Mouse (Mus musculus): ENCODE measurements around the gene Ovol1. TPM values are rescaled to one million over a fixed set of nuclear protein-coding genes. Genes with fewer than 3 reads are reported as not detected.

Gene Ovol1
- polyA plus RNA-seq, 1 experiment from 2014 or later: 0.06 TPM

GRCm38 (mm10) chr19:5512091-5513004 lies 48.1 kb downstream of the Ovol1 start:
- no peaks in the 10 kb centered on the region for H3K27me3 ChIP-seq (ENCODE audit: insufficient read depth, low read length)
- TF ChIP-seq CTCF (IDR thresholded peaks at IDR 0.05; ENCODE audit: low read depth): no peak
- TF ChIP-seq EP300 (IDR thresholded peaks at IDR 0.05; ENCODE audit: low read depth): no peak
- no peaks in the 10 kb centered on the region for H3K36me3 ChIP-seq (replicated peaks; ENCODE audit: insufficient read depth, low read length)
- peaks cover 29% of the 10 kb centered on the region for H3K4me1 ChIP-seq (ENCODE audit: insufficient read depth)
- H3K27ac ChIP-seq (ENCODE audit: low read depth): peak overlapping the region; percentile 78
- ATAC-seq: no peak
- H3K4me2 ChIP-seq (ENCODE audit: low read depth, low read length): peak overlapping the region; percentile 92
- peak; percentile 47 for DNase-seq
- WGBS (ENCODE audit: insufficient replicate concordance): 30% methylated on average over 12 of the region's 12 CpGs
- H3K4me3 ChIP-seq (ENCODE audit: low read depth, low read length): peak overlapping the region; percentile 24
- H3K9me3 ChIP-seq (ENCODE audit: low read length): no peaks in the 10 kb centered on the region
- peak overlapping the region; percentile 38; the same call in 1 of the 2 replicates for H3K9ac ChIP-seq (replicated peaks)

GRCm38 (mm10) chr19:5511074-5511632 lies 49.3 kb downstream of the Ovol1 start:
- Histone ChIP-seq H3K27ac (ENCODE audit: low read depth) (peak overlapping the region; percentile 70), H3K4me3 (ENCODE audit: low read depth, low read length) (peak overlapping the region; percentile 54), H3K36me3 (replicated peaks; ENCODE audit: insufficient read depth, low read length) (no peaks in the 10 kb centered on the region), H3K9ac (replicated peaks) (peak overlapping the region; percentile 64), H3K4me1 (ENCODE audit: insufficient read depth) (peaks cover 29% of the 10 kb centered on the region), H3K4me2 (ENCODE audit: low read depth, low read length) (peak overlapping the region; percentile 92), H3K9me3 (ENCODE audit: low read length) (no peaks in the 10 kb centered on the region), H3K27me3 (ENCODE audit: insufficient read depth, low read length) (no peaks in the 10 kb centered on the region)
- WGBS (ENCODE audit: insufficient replicate concordance): 23% methylated on average over 15 of the region's 15 CpGs
- TF ChIP-seq EP300 (IDR thresholded peaks at IDR 0.05; ENCODE audit: low read depth) (no peak), CTCF (IDR thresholded peaks at IDR 0.05; ENCODE audit: low read depth) (no peak)
- DNase-seq: no peak
- no peak for ATAC-seq

GRCm38 (mm10) chr19:5510031-5511026 lies 50.1 kb downstream of the Ovol1 start, which contains the start of gene Snx32:
Gene Snx32, minus strand, starts transcription at chr19:5510538.
- no peaks in the 10 kb centered on the region for H3K36me3 ChIP-seq (replicated peaks; ENCODE audit: insufficient read depth, low read length)
- no peaks in the 10 kb centered on the region for H3K9me3 ChIP-seq (ENCODE audit: low read length)
- H3K4me1 ChIP-seq (ENCODE audit: insufficient read depth): peaks cover 29% of the 10 kb centered on the region
- WGBS (ENCODE audit: insufficient replicate concordance): 3% methylated on average over 47 of the region's 47 CpGs
- H3K4me2 ChIP-seq (ENCODE audit: low read depth, low read length): peak within 1 kb of the TSS; percentile 92
- peak within 1 kb of the TSS; percentile 64 for H3K9ac ChIP-seq (replicated peaks)
- peak within 1 kb of the TSS; percentile 54 for H3K4me3 ChIP-seq (ENCODE audit: low read depth, low read length)
- H3K27me3 ChIP-seq (ENCODE audit: insufficient read depth, low read length): no peaks in the 10 kb centered on the region
- H3K27ac ChIP-seq (ENCODE audit: low read depth): peak within 1 kb of the TSS; percentile 70
- peak; percentile 96 for DNase-seq
- peak; percentile 58 for TF ChIP-seq CTCF (IDR thresholded peaks at IDR 0.05; ENCODE audit: low read depth)
- TF ChIP-seq EP300 (IDR thresholded peaks at IDR 0.05; ENCODE audit: low read depth): peak; percentile 85
- ATAC-seq: peak; percentile 100

- WGBS (ENCODE audit: insufficient replicate concordance): 83% methylated on average over 17 of the region's 17 CpGs
- ATAC-seq (no peak), DNase-seq (no peak)
- no peak within 1 kb of the TSS for H3K4me3 ChIP-seq (ENCODE audit: low read depth, low read length)
- H3K4me2 ChIP-seq (ENCODE audit: low read depth, low read length): no peak within 1 kb of the TSS
- H3K9me3 ChIP-seq (ENCODE audit: low read length): no peaks in the 10 kb centered on the region
- H3K4me1 ChIP-seq (ENCODE audit: insufficient read depth): no peaks in the 10 kb centered on the region
- H3K9ac ChIP-seq (replicated peaks): no peak within 1 kb of the TSS
- no peaks in the 10 kb centered on the region for H3K27me3 ChIP-seq (ENCODE audit: insufficient read depth, low read length)
- H3K36me3 ChIP-seq (replicated peaks; ENCODE audit: insufficient read depth, low read length): no peaks in the 10 kb centered on the region
- no peak within 1 kb of the TSS for H3K27ac ChIP-seq (ENCODE audit: low read depth)
- no peak for TF ChIP-seq CTCF (IDR thresholded peaks at IDR 0.05; ENCODE audit: low read depth)
- TF ChIP-seq EP300 (IDR thresholded peaks at IDR 0.05; ENCODE audit: low read depth): no peak
Observed at GRCm38 (mm10) chr19:5503687-5504086, 56.8 kb downstream of the Ovol1 start, which contains the start of gene 1700020D05Rik. Gene 1700020D05Rik, minus strand, starts transcription at chr19:5503787.

GRCm38 (mm10) chr19:5500330-5500875 lies 60.0 kb downstream of the Ovol1 start:
- no peak overlapping the region for H3K27ac ChIP-seq (ENCODE audit: low read depth)
- ATAC-seq (no peak), DNase-seq (no peak)
- TF ChIP-seq CTCF (IDR thresholded peaks at IDR 0.05; ENCODE audit: low read depth) (no peak), EP300 (IDR thresholded peaks at IDR 0.05; ENCODE audit: low read depth) (no peak)
- H3K4me2 ChIP-seq (ENCODE audit: low read depth, low read length): no peak overlapping the region
- WGBS (ENCODE audit: insufficient replicate concordance): 81% methylated on average over 2 of the region's 2 CpGs
- peaks cover 22% of the 10 kb centered on the region for H3K36me3 ChIP-seq (replicated peaks; ENCODE audit: insufficient read depth, low read length)
- no peaks in the 10 kb centered on the region for H3K4me1 ChIP-seq (ENCODE audit: insufficient read depth)
- no peaks in the 10 kb centered on the region for H3K9me3 ChIP-seq (ENCODE audit: low read length)
- H3K4me3 ChIP-seq (ENCODE audit: low read depth, low read length): no peak overlapping the region
- no peaks in the 10 kb centered on the region for H3K27me3 ChIP-seq (ENCODE audit: insufficient read depth, low read length)
- no peak overlapping the region for H3K9ac ChIP-seq (replicated peaks)

Other genes starting within 250 kb of the Ovol1 start
- gene Catsper1, start 224.9 kb downstream of the Ovol1 start, polyA plus RNA-seq (2015; fragmentation: Nextera tagmentation; extraction: Ambion mirVana): not detected in 2 replicates
- not detected in 2 replicates for gene Cst6, start 211.1 kb downstream of the Ovol1 start, polyA plus RNA-seq (2015; fragmentation: Nextera tagmentation; extraction: Ambion mirVana)
- 19.3 and 25.0 TPM in 2 replicates for gene Eif1ad, start 193.9 kb downstream of the Ovol1 start, polyA plus RNA-seq (2015; fragmentation: Nextera tagmentation; extraction: Ambion mirVana)
- 158 and 164 TPM in 2 replicates for gene Banf1, start 193.5 kb downstream of the Ovol1 start, polyA plus RNA-seq (2015; fragmentation: Nextera tagmentation; extraction: Ambion mirVana)
- gene Sart1, start 171.9 kb downstream of the Ovol1 start, polyA plus RNA-seq (2015; fragmentation: Nextera tagmentation; extraction: Ambion mirVana): 20.8 and 24.0 TPM in 2 replicates
- 0.14 TPM in 1 of 2 replicates, not detected in the other for gene Tsga10ip, start 158.1 kb downstream of the Ovol1 start, polyA plus RNA-seq (2015; fragmentation: Nextera tagmentation; extraction: Ambion mirVana)
- 71.5 and 74.2 TPM in 2 replicates for gene Drap1, start 135.7 kb downstream of the Ovol1 start, polyA plus RNA-seq (2015; fragmentation: Nextera tagmentation; extraction: Ambion mirVana)
- gene AI837181, start 135.5 kb downstream of the Ovol1 start, polyA plus RNA-seq (2015; fragmentation: Nextera tagmentation; extraction: Ambion mirVana): 15.8 and 16.1 TPM in 2 replicates
- gene Fosl1, start 113.1 kb downstream of the Ovol1 start, polyA plus RNA-seq (2015; fragmentation: Nextera tagmentation; extraction: Ambion mirVana): not detected in 2 replicates
- gene Ccdc85b, start 102.8 kb downstream of the Ovol1 start, polyA plus RNA-seq (2015; fragmentation: Nextera tagmentation; extraction: Ambion mirVana): 1.6 and 2.1 TPM in 2 replicates
- 35.6 and 35.7 TPM in 2 replicates for gene Fibp, start 100.0 kb downstream of the Ovol1 start, polyA plus RNA-seq (2015; fragmentation: Nextera tagmentation; extraction: Ambion mirVana)
- gene Ctsw, start 92.1 kb downstream of the Ovol1 start, polyA plus RNA-seq (2015; fragmentation: Nextera tagmentation; extraction: Ambion mirVana): 1.4 and 1.9 TPM in 2 replicates
- gene Efemp2, start 86.7 kb downstream of the Ovol1 start, polyA plus RNA-seq (2015; fragmentation: Nextera tagmentation; extraction: Ambion mirVana): 8.1 and 9.2 TPM in 2 replicates
- gene Mus81, start 72.2 kb downstream of the Ovol1 start, polyA plus RNA-seq (2015; fragmentation: Nextera tagmentation; extraction: Ambion mirVana): 8.6 and 11.9 TPM in 2 replicates
- 841 and 843 TPM in 2 replicates for gene Cfl1, start 70.2 kb downstream of the Ovol1 start, polyA plus RNA-seq (2015; fragmentation: Nextera tagmentation; extraction: Ambion mirVana)
- gene 1700020D05Rik, start 56.9 kb downstream of the Ovol1 start, polyA plus RNA-seq (2015; fragmentation: Nextera tagmentation; extraction: Ambion mirVana): not detected in 2 replicates
- 2.6 and 3.0 TPM in 2 replicates for gene Snx32, start 50.1 kb downstream of the Ovol1 start, polyA plus RNA-seq (2015; fragmentation: Nextera tagmentation; extraction: Ambion mirVana)
- 3.1 and 3.4 TPM in 2 replicates for gene Ap5b1, start 7.4 kb upstream of the Ovol1 start, polyA plus RNA-seq (2015; fragmentation: Nextera tagmentation; extraction: Ambion mirVana)
- 78.4 and 79.1 TPM in 2 replicates for gene Rnaseh2c, start 41.2 kb upstream of the Ovol1 start, polyA plus RNA-seq (2015; fragmentation: Nextera tagmentation; extraction: Ambion mirVana)
- 15.1 and 15.8 TPM in 2 replicates for gene Kat5, start 49.6 kb upstream of the Ovol1 start, polyA plus RNA-seq (2015; fragmentation: Nextera tagmentation; extraction: Ambion mirVana)
- gene Rela, start 76.8 kb upstream of the Ovol1 start, polyA plus RNA-seq (2015; fragmentation: Nextera tagmentation; extraction: Ambion mirVana): 21.3 and 22.6 TPM in 2 replicates
- gene Sipa1, start 103.1 kb upstream of the Ovol1 start, polyA plus RNA-seq (2015; fragmentation: Nextera tagmentation; extraction: Ambion mirVana): 14.1 and 15.3 TPM in 2 replicates
- 10.4 and 12.5 TPM in 2 replicates for gene Map3k11, start 128.1 kb upstream of the Ovol1 start, polyA plus RNA-seq (2015; fragmentation: Nextera tagmentation; extraction: Ambion mirVana)
- 5.2 and 5.6 TPM in 2 replicates for gene Pcnx3, start 128.3 kb upstream of the Ovol1 start, polyA plus RNA-seq (2015; fragmentation: Nextera tagmentation; extraction: Ambion mirVana)
- gene Kcnk7, start 143.7 kb upstream of the Ovol1 start, polyA plus RNA-seq (2015; fragmentation: Nextera tagmentation; extraction: Ambion mirVana): 0.17 and 0.18 TPM in 2 replicates
- 38.5 and 42.5 TPM in 2 replicates for gene Ehbp1l1, start 165.7 kb upstream of the Ovol1 start, polyA plus RNA-seq (2015; fragmentation: Nextera tagmentation; extraction: Ambion mirVana)
- gene Fam89b, start 169.0 kb upstream of the Ovol1 start, polyA plus RNA-seq (2015; fragmentation: Nextera tagmentation; extraction: Ambion mirVana): 28.9 and 31.0 TPM in 2 replicates
- gene Ltbp3, start 180.3 kb upstream of the Ovol1 start, polyA plus RNA-seq (2015; fragmentation: Nextera tagmentation; extraction: Ambion mirVana): 1.3 and 1.4 TPM in 2 replicates
- 16.9 and 17.0 TPM in 2 replicates for gene Scyl1, start 210.8 kb upstream of the Ovol1 start, polyA plus RNA-seq (2015; fragmentation: Nextera tagmentation; extraction: Ambion mirVana)

Measured in liver, postnatal 0 days (tissue).